Mouse (Mus musculus): ENCODE data around the gene Ephx4. TPM values are rescaled to one million over a fixed set of nuclear protein-coding genes. Genes with fewer than 3 reads are reported as not detected.

The Ephx4 gene
- total and polyA plus RNA-seq, 3 experiments = 0.81 TPM; not detected in 2

- Histone ChIP-seq H3K27ac (ENCODE audit: insufficient read depth, low read depth) (no peak overlapping the region), H3K4me2 (ENCODE audit: insufficient read depth, low read depth, poor library complexity, severe bottlenecking) (peak overlapping the region; percentile 96; the same call in 1 of the 2 replicates), H3K79me2 (replicated peaks; ENCODE audit: control insufficient read depth, extremely low read depth, insufficient read depth, poor library complexity, severe bottlenecking) (no peaks in the 10 kb centered on the region), H3K36me3 (replicated peaks in 1 of 2; ENCODE audit: control insufficient read depth in 1 of 2, insufficient read depth in 1 of 2, low read length in 1 of 2) (no peaks in the 10 kb centered on the region), H3K27me3 (replicated peaks) (no peaks in the 10 kb centered on the region), H3K9ac (ENCODE audit: insufficient read depth, low read depth) (peak overlapping the region; percentile 83), H3K4me1 (ENCODE audit: control insufficient read depth in 1 of 2, insufficient read depth in 2 of 2) (peaks cover 0 to 24% of the 10 kb centered on the region in 2 experiments; a peak in 2 of 4 replicates), H3K9me3 (replicated peaks; ENCODE audit: low read length) (peaks cover 2% of the 10 kb centered on the region), H3K4me3 (replicated peaks in 1 of 3; ENCODE audit: low read depth in 2 of 3, low read length in 2 of 3, poor library complexity in 1 of 3) (peak overlapping the region; percentile 58 to 91 (median 59))
- TF ChIP-seq JUND (conservative IDR thresholded peaks at IDR 0.05; ENCODE audit: low read depth, low read length) = no peak
- no peak for TF ChIP-seq CTCF (conservative IDR thresholded peaks at IDR 0.05 in 1 of 2, IDR thresholded peaks at IDR 0.05 in 1 of 2; ENCODE audit: low read depth in 2 of 2, low read length in 2 of 2)
- TF ChIP-seq KAT2A (IDR thresholded peaks at IDR 0.05; ENCODE audit: insufficient replicate concordance, low read length) = no peak
- TF ChIP-seq POLR2A (IDR thresholded peaks at IDR 0.05; ENCODE audit: low read depth, low read length) = peak; percentile 72
- no peak for TF ChIP-seq E2F4 (IDR thresholded peaks at IDR 0.05; ENCODE audit: insufficient replicate concordance, low read depth, low read length)
- TF ChIP-seq TBP (conservative IDR thresholded peaks at IDR 0.05; ENCODE audit: low read depth, low read length) = 0 out of 2 replicates have a peak, but pooled peaks have one; percentile 42
- TF ChIP-seq ETS1 (conservative IDR thresholded peaks at IDR 0.05; ENCODE audit: low read depth, low read length) = no peak
- TF ChIP-seq CHD1 (IDR thresholded peaks at IDR 0.05; ENCODE audit: low read depth, low read length) = no peak
- TF ChIP-seq USF2 (conservative IDR thresholded peaks at IDR 0.05; ENCODE audit: low read depth, low read length) = no peak
- TF ChIP-seq NRF1 (IDR thresholded peaks at IDR 0.05; ENCODE audit: low read depth, low read length) = no peak
- peak; percentile 62 for TF ChIP-seq SIN3A (IDR thresholded peaks at IDR 0.05; ENCODE audit: low read length)
- peak; percentile 69 for TF ChIP-seq ZNF384 (IDR thresholded peaks at IDR 0.05; ENCODE audit: low read depth, low read length)
- TF ChIP-seq ZC3H11A (IDR thresholded peaks at IDR 0.05; ENCODE audit: low read depth, low read length) = no peak
- TF ChIP-seq GABPA (IDR thresholded peaks at IDR 0.05; ENCODE audit: insufficient replicate concordance, low read depth, low read length) = no peak
- 0 out of 2 replicates have a peak, but pooled peaks have one; percentile 11 for TF ChIP-seq IRF4 (IDR thresholded peaks at IDR 0.05; ENCODE audit: low read depth, low read length)
- TF ChIP-seq EP300 (IDR thresholded peaks at IDR 0.05; ENCODE audit: low read length) = no peak
- TF ChIP-seq TCF12 (IDR thresholded peaks at IDR 0.05; ENCODE audit: low read depth, low read length) = peak; percentile 30; the same call in 1 of the 2 replicates
- peak; percentile 69; the same call in 1 of the 2 replicates for TF ChIP-seq MAZ (IDR thresholded peaks at IDR 0.05; ENCODE audit: low read depth, low read length)
- TF ChIP-seq ZKSCAN1 (IDR thresholded peaks at IDR 0.05; ENCODE audit: borderline replicate concordance, low read depth, low read length) = no peak
- TF ChIP-seq NELFE (IDR thresholded peaks at IDR 0.05; ENCODE audit: low read depth, low read length) = no peak
- no peak for TF ChIP-seq JUN (IDR thresholded peaks at IDR 0.05; ENCODE audit: insufficient read depth, low read depth, low read length)
- no peak for TF ChIP-seq CHD2 (IDR thresholded peaks at IDR 0.05; ENCODE audit: low read length)
- TF ChIP-seq SMC3 (IDR thresholded peaks at IDR 0.05; ENCODE audit: low read depth, low read length) = no peak
- TF ChIP-seq MAFK (IDR thresholded peaks at IDR 0.05; ENCODE audit: insufficient replicate concordance, low read length) = no peak
- no peak for TF ChIP-seq MYC (IDR thresholded peaks at IDR 0.05; ENCODE audit: low read depth, low read length)
- TF ChIP-seq ZMIZ1 (IDR thresholded peaks at IDR 0.05; ENCODE audit: low read depth, low read length) = peak; percentile 64; the same call in 1 of the 2 replicates
- TF ChIP-seq MAX (IDR thresholded peaks at IDR 0.05; ENCODE audit: low read length) = no peak
- no peak for TF ChIP-seq MEF2A (IDR thresholded peaks at IDR 0.05; ENCODE audit: borderline replicate concordance, low read depth, low read length)
- no peak for TF ChIP-seq ELF1 (IDR thresholded peaks at IDR 0.05; ENCODE audit: low read depth, low read length)
- TF ChIP-seq PAX5 (IDR thresholded peaks at IDR 0.05; ENCODE audit: low read length) = no peak
- no peak for TF ChIP-seq RCOR1 (conservative IDR thresholded peaks at IDR 0.05; ENCODE audit: low read depth, low read length)
- no peak for TF ChIP-seq UBTF (IDR thresholded peaks at IDR 0.05; ENCODE audit: low read depth, low read length)
- TF ChIP-seq BHLHE40 (IDR thresholded peaks at IDR 0.05; ENCODE audit: low read depth, low read length) = no peak
- TF ChIP-seq RAD21 (IDR thresholded peaks at IDR 0.05; ENCODE audit: low read depth, low read length) = no peak
- no peak for TF ChIP-seq USF1 (IDR thresholded peaks at IDR 0.05; ENCODE audit: low read depth, low read length)
- dilution Hi-C loops (cut with MboI; ENCODE audit: extremely low pct_ligation_motif_present, extremely low pct_unique_long_range_greater_than_20kb, low sequenced_read_pairs) = no loop called here
- in situ Hi-C loops (cut with MboI; ENCODE audit: low pct_ligation_motif_present, low pct_unique_long_range_greater_than_20kb, low sequenced_read_pairs) = no loop called here
- peak; percentile 87 for DNase-seq (ENCODE audit: extremely low read depth)
Observed at GRCm38 (mm10) chr5:107359395-107360053, 43.0 kb upstream of the Ephx4 start.

Measured in CH12.LX (cell line).